ENCODE assay signal across 8 mouse cellular contexts in genomic region chr14:78590335-78590734, GRCm38 (mm10). TPM values are rescaled to one million over a fixed set of nuclear protein-coding genes. Genes with fewer than 3 reads are reported as not detected.
A peak's percentile ranks its signal among the peaks of the same experiment; 100 is the strongest.
DNase-seq lines count a peak whose midpoint lies in the region; ATAC-seq lines count a peak whose summit lies in the region.

No protein-coding gene starts in this region.

- H3K9me3 ChIP-seq in embryonic facial prominence, embryonic 10.5 days: no peaks in the 10 kb centered on the region
- H3K9me3 ChIP-seq in midbrain, embryonic 12.5 days: no peaks in the 10 kb centered on the region

- no peak overlapping the region for H3K4me3 ChIP-seq in embryonic facial prominence, embryonic 10.5 days
- no peak overlapping the region for H3K4me3 ChIP-seq in midbrain, embryonic 12.5 days

- DNase-seq in CD4-positive, CD25-positive, alpha-beta regulatory T cell, adult 2 months (ENCODE audit: low read depth, low spot score): peak; percentile 55
- peak; percentile 33 for DNase-seq in ovary, postnatal 14 days (ENCODE audit: low spot score)
- DNase-seq in ovary, adult 18-20 months (ENCODE audit: low spot score): no peak
- DNase-seq in embryonic facial prominence, embryonic 10.5 days (ENCODE audit: low spot score): peak; percentile 48
- peak; percentile 33 for DNase-seq in layer of hippocampus, adult 9-10 months (ENCODE audit: low spot score)

- peaks cover 2% of the 10 kb centered on the region; the same call in 1 of the 2 replicates for H3K36me3 ChIP-seq in embryonic facial prominence, embryonic 10.5 days (replicated peaks)
- peaks cover 2% of the 10 kb centered on the region; the same call in 1 of the 2 replicates for H3K36me3 ChIP-seq in midbrain, embryonic 12.5 days

- no peaks in the 10 kb centered on the region for H3K27me3 ChIP-seq in embryonic facial prominence, embryonic 10.5 days (replicated peaks; ENCODE audit: low read depth, poor library complexity, severe bottlenecking)
- no peaks in the 10 kb centered on the region for H3K27me3 ChIP-seq in midbrain, embryonic 12.5 days

- H3K4me2 ChIP-seq in midbrain, embryonic 12.5 days (replicated peaks): no peak overlapping the region

- no peak for ATAC-seq in CD4-positive, CD25-positive, alpha-beta regulatory T cell, adult 4 months
- peak; percentile 38; the same call in 1 of the 2 replicates for ATAC-seq in midbrain, embryonic 12.5 days (ENCODE audit: low FRiP score, low read depth)
- no peak for ATAC-seq in inflammation-experienced regulatory T-cells, adult 6 months

- no peak overlapping the region for H3K9ac ChIP-seq in midbrain, embryonic 12.5 days (replicated peaks)

- H3K27ac ChIP-seq in embryonic facial prominence, embryonic 10.5 days (replicated peaks): no peak overlapping the region
- no peak overlapping the region for H3K27ac ChIP-seq in midbrain, embryonic 12.5 days (replicated peaks)

- WGBS in embryonic facial prominence, embryonic 10.5 days: 6% methylated on average over 2 of the region's 2 CpGs
- WGBS in midbrain, embryonic 12.5 days: 3% methylated on average over 2 of the region's 2 CpGs

- no peaks in the 10 kb centered on the region for H3K4me1 ChIP-seq in embryonic facial prominence, embryonic 10.5 days
- no peaks in the 10 kb centered on the region for H3K4me1 ChIP-seq in midbrain, embryonic 12.5 days

RNA-seq across cellular contexts. Expression of gene Akap11, which starts 53.7 kb away (rescaled TPM):
- polyA plus RNA-seq in CD4-positive, CD25-positive, alpha-beta regulatory T cell, adult 4 months (2017; shearing (Covaris generic)): 10 to 100 TPM in 1 of 2 experiments, 1 to 10 TPM in 1; 9.8 to 14.7 TPM
- polyA plus RNA-seq in embryonic facial prominence, embryonic 10.5 days (2016; fragmentation: Nextera tagmentation; extraction: Ambion mirVana): 16.1 and 17.4 TPM in 2 replicates
- 31.5 and 35.1 TPM in 2 replicates for polyA plus RNA-seq in midbrain, embryonic 12.5 days (2016; fragmentation: Nextera tagmentation; extraction: Ambion mirVana)
- polyA plus RNA-seq in inflammation-experienced regulatory T-cells, adult 6 months (2017; shearing (Covaris generic)): 10 to 100 TPM in 2 of 3 experiments, 1 to 10 TPM in 1; 7.0 to 12.2 (median 10.4) TPM
